Mouse (Mus musculus): ENCODE measurements around the gene Lrba. TPM values are rescaled to one million over a fixed set of nuclear protein-coding genes. Genes with fewer than 3 reads are reported as not detected.

The Lrba gene
- total and polyA plus RNA-seq, 3 experiments, result 9.7 to 24.3 (median 22.5) TPM

GRCm38 (mm10) chr3:86541074-86541614 is 316.7 kb downstream of the Lrba start:
- intact Hi-C loops (cut with DNase I), result loop anchor here (10.0 kb wide), 1 partner anchor 244 kb away; no protein-coding TSS in a partner anchor

GRCm38 (mm10) chr3:86541863-86542397 is 317.4 kb downstream of the Lrba start:
- no peaks in the 10 kb centered on the region; the same call in 1 of the 2 replicates for H3K4me1 ChIP-seq (ENCODE audit: control insufficient read depth, insufficient read depth, low read length)
- TF ChIP-seq CTCF (IDR thresholded peaks at IDR 0.05), result no peak
- no peak for TF ChIP-seq POLR2A (IDR thresholded peaks at IDR 0.05; ENCODE audit: insufficient read depth, low read depth, low read length)
- TF ChIP-seq EP300 (IDR thresholded peaks at IDR 0.05; ENCODE audit: insufficient read depth, low read depth, low read length), result no peak
- peaks cover 5% of the 10 kb centered on the region for H3K27me3 ChIP-seq (ENCODE audit: control insufficient read depth, insufficient read depth, low read length)
- no peak for DNase-seq
- no peak overlapping the region for H3K27ac ChIP-seq
- H3K9ac ChIP-seq (ENCODE audit: low read depth, low read length), result no peak overlapping the region
- H3K4me3 ChIP-seq, result no peak overlapping the region
- 98% methylated on average over 1 of the region's 1 CpGs for WGBS
- no peaks in the 10 kb centered on the region for H3K36me3 ChIP-seq (ENCODE audit: control insufficient read depth, insufficient read depth, low read length)
- intact Hi-C loops (cut with DNase I), result loop anchor here (10.0 kb wide), 1 partner anchor 243 kb away; no protein-coding TSS in a partner anchor
- H3K79me2 ChIP-seq (replicated peaks; ENCODE audit: control insufficient read depth, insufficient read depth, low read length), result no peaks in the 10 kb centered on the region

More at GRCm38 (mm10) chr3:86541074-86541614, 316.7 kb downstream of the Lrba start:
- Histone ChIP-seq H3K27ac (no peak overlapping the region), H3K27me3 (ENCODE audit: control insufficient read depth, insufficient read depth, low read length) (no peaks in the 10 kb centered on the region), H3K4me3 (no peak overlapping the region), H3K4me1 (ENCODE audit: control insufficient read depth, insufficient read depth, low read length) (no peaks in the 10 kb centered on the region), H3K9ac (ENCODE audit: low read depth, low read length) (no peak overlapping the region), H3K79me2 (replicated peaks; ENCODE audit: control insufficient read depth, insufficient read depth, low read length) (no peaks in the 10 kb centered on the region), H3K36me3 (ENCODE audit: control insufficient read depth, insufficient read depth, low read length) (no peaks in the 10 kb centered on the region)
- 88% methylated on average over 4 of the region's 4 CpGs for WGBS
- DNase-seq, result no peak
- TF ChIP-seq EP300 (IDR thresholded peaks at IDR 0.05; ENCODE audit: insufficient read depth, low read depth, low read length) (no peak), POLR2A (IDR thresholded peaks at IDR 0.05; ENCODE audit: insufficient read depth, low read depth, low read length) (no peak), CTCF (IDR thresholded peaks at IDR 0.05) (no peak)

GRCm38 (mm10) chr3:86544785-86545184 is 320.3 kb downstream of the Lrba start:
- no peak overlapping the region for H3K9ac ChIP-seq (ENCODE audit: low read depth, low read length)
- peaks cover 10% of the 10 kb centered on the region for H3K27me3 ChIP-seq (ENCODE audit: control insufficient read depth, insufficient read depth, low read length)
- H3K4me1 ChIP-seq (ENCODE audit: control insufficient read depth, insufficient read depth, low read length), result peaks cover 2% of the 10 kb centered on the region; the same call in 1 of the 2 replicates
- no peak for DNase-seq
- H3K4me3 ChIP-seq, result no peak overlapping the region
- TF ChIP-seq EP300 (IDR thresholded peaks at IDR 0.05; ENCODE audit: insufficient read depth, low read depth, low read length) (no peak), POLR2A (IDR thresholded peaks at IDR 0.05; ENCODE audit: insufficient read depth, low read depth, low read length) (no peak), CTCF (IDR thresholded peaks at IDR 0.05) (no peak)
- 97% methylated on average over 3 of the region's 3 CpGs for WGBS
- intact Hi-C loops (cut with DNase I), result loop anchor here (10.0 kb wide), 1 partner anchor 240 kb away; no protein-coding TSS in a partner anchor
- H3K27ac ChIP-seq, result no peak overlapping the region
- H3K36me3 ChIP-seq (ENCODE audit: control insufficient read depth, insufficient read depth, low read length), result no peaks in the 10 kb centered on the region
- H3K79me2 ChIP-seq (replicated peaks; ENCODE audit: control insufficient read depth, insufficient read depth, low read length), result no peaks in the 10 kb centered on the region

GRCm38 (mm10) chr3:86545945-86546344 is 321.5 kb downstream of the Lrba start:
- H3K4me3 ChIP-seq, result no peak overlapping the region
- peaks cover 10% of the 10 kb centered on the region for H3K27me3 ChIP-seq (ENCODE audit: control insufficient read depth, insufficient read depth, low read length)
- DNase-seq, result no peak
- 48% methylated on average over 5 of the region's 5 CpGs for WGBS
- intact Hi-C loops (cut with DNase I), result loop anchor here (10.0 kb wide), 1 partner anchor 239 kb away; no protein-coding TSS in a partner anchor
- no peaks in the 10 kb centered on the region for H3K36me3 ChIP-seq (ENCODE audit: control insufficient read depth, insufficient read depth, low read length)
- H3K9ac ChIP-seq (ENCODE audit: low read depth, low read length), result no peak overlapping the region
- TF ChIP-seq POLR2A (IDR thresholded peaks at IDR 0.05; ENCODE audit: insufficient read depth, low read depth, low read length) (no peak), EP300 (IDR thresholded peaks at IDR 0.05; ENCODE audit: insufficient read depth, low read depth, low read length) (no peak), CTCF (IDR thresholded peaks at IDR 0.05) (no peak)
- H3K4me1 ChIP-seq (ENCODE audit: control insufficient read depth, insufficient read depth, low read length), result peaks cover 2% of the 10 kb centered on the region; the same call in 1 of the 2 replicates
- H3K27ac ChIP-seq, result no peak overlapping the region
- H3K79me2 ChIP-seq (replicated peaks; ENCODE audit: control insufficient read depth, insufficient read depth, low read length), result no peaks in the 10 kb centered on the region

- Histone ChIP-seq H3K36me3 (ENCODE audit: control insufficient read depth, insufficient read depth, low read length) (no peaks in the 10 kb centered on the region), H3K27me3 (ENCODE audit: control insufficient read depth, insufficient read depth, low read length) (peaks cover 10% of the 10 kb centered on the region), H3K4me1 (ENCODE audit: control insufficient read depth, insufficient read depth, low read length) (peaks cover 2% of the 10 kb centered on the region; the same call in 1 of the 2 replicates), H3K79me2 (replicated peaks; ENCODE audit: control insufficient read depth, insufficient read depth, low read length) (no peaks in the 10 kb centered on the region), H3K9ac (ENCODE audit: low read depth, low read length) (no peak overlapping the region), H3K4me3 (peak overlapping the region; percentile 40), H3K27ac (no peak overlapping the region)
- intact Hi-C loops (cut with DNase I), result loop anchor here (10.0 kb wide), 1 partner anchor 238 kb away; no protein-coding TSS in a partner anchor
- TF ChIP-seq EP300 (IDR thresholded peaks at IDR 0.05; ENCODE audit: insufficient read depth, low read depth, low read length) (no peak), CTCF (IDR thresholded peaks at IDR 0.05) (no peak), POLR2A (IDR thresholded peaks at IDR 0.05; ENCODE audit: insufficient read depth, low read depth, low read length) (no peak)
- peak; percentile 53 to 58 for DNase-seq
- WGBS, result 7% methylated on average over 45 of the region's 45 CpGs
Observed at GRCm38 (mm10) chr3:86546471-86547250, 322.2 kb downstream of the Lrba start.
